Mouse (Mus musculus): ENCODE data around the gene Rai1. TPM values are rescaled to one million over a fixed set of nuclear protein-coding genes. Genes with fewer than 3 reads are reported as not detected.

Gene Rai1
- polyA plus RNA-seq, 1 experiment from 2014 or later: 32.5 TPM

Small RNA genes lying within 50 kb of the gene (microRNA-seq; reads per million reads assigned to microRNA genes)
- gene Mir6921 (not detected), gene Mir6922 (not detected)

Other genes starting within 250 kb of the Rai1 start
- gene Med9, start 156.8 kb upstream of the Rai1 start, polyA plus RNA-seq (2016; fragmentation: Nextera tagmentation; extraction: Ambion mirVana): 51.8 and 55.6 TPM in 2 replicates
- gene Rasd1, start 140.1 kb upstream of the Rai1 start, polyA plus RNA-seq (2016; fragmentation: Nextera tagmentation; extraction: Ambion mirVana): 12.2 and 17.4 TPM in 2 replicates
- gene Pemt, start 58.5 kb upstream of the Rai1 start, polyA plus RNA-seq (2016; fragmentation: Nextera tagmentation; extraction: Ambion mirVana): 11.6 and 18.2 TPM in 2 replicates
- 38.2 and 40.3 TPM in 2 replicates for gene Srebf1, start 117.6 kb downstream of the Rai1 start, polyA plus RNA-seq (2016; fragmentation: Nextera tagmentation; extraction: Ambion mirVana)
- gene Tom1l2, start 247.9 kb downstream of the Rai1 start, polyA plus RNA-seq (2016; fragmentation: Nextera tagmentation; extraction: Ambion mirVana): 19.3 and 28.4 TPM in 2 replicates
- gene Drc3, start 248.3 kb downstream of the Rai1 start, polyA plus RNA-seq (2016; fragmentation: Nextera tagmentation; extraction: Ambion mirVana): 1.0 and 2.0 TPM in 2 replicates